18 mouse cellular contexts compared by ENCODE assay signal in genomic region chr3:105876022-105876421, GRCm38 (mm10). TPM values are rescaled to one million over a fixed set of nuclear protein-coding genes. Genes with fewer than 3 reads are reported as not detected.
A peak's percentile ranks its signal among the peaks of the same experiment; 100 is the strongest.
DNase-seq lines count a peak whose midpoint lies in the region; ATAC-seq lines count a peak whose summit lies in the region.
"Had no signal": no experiment of that assay in that cellular context is flagged by ENCODE, and none has a peak within 500 bp of the region (broad histone marks: within the 10 kb centered on the region; RNA-seq: fewer than 3 reads in every experiment).

No protein-coding gene starts in this region.

- WGBS in embryonic facial prominence, embryonic 10.5 days = 79% methylated on average over 5 of the region's 5 CpGs

- peaks cover 19% of the 10 kb centered on the region for H3K36me3 ChIP-seq in megakaryocyte, embryonic 14.5 days (replicated peaks; ENCODE audit: low read length)
- no peaks in the 10 kb centered on the region for H3K36me3 ChIP-seq in embryonic facial prominence, embryonic 10.5 days (replicated peaks)
- H3K36me3 ChIP-seq: hindbrain, embryonic 10.5 days; neural tube, embryonic 15.5 days; stomach, embryonic 15.5 days had no signal

- ATAC-seq in megakaryocyte, adult 5-6 weeks (ENCODE audit: poor library complexity, severe bottlenecking) = no peak
- ATAC-seq: forebrain, embryonic 14.5 days had no signal

- H3K27me3 ChIP-seq in megakaryocyte, embryonic 14.5 days (replicated peaks) = no peaks in the 10 kb centered on the region
- H3K27me3 ChIP-seq in embryonic facial prominence, embryonic 10.5 days (replicated peaks; ENCODE audit: low read depth, poor library complexity, severe bottlenecking) = no peaks in the 10 kb centered on the region
- H3K27me3 ChIP-seq: CH12.LX; neural tube, embryonic 15.5 days; stomach, embryonic 15.5 days had no signal

- H3K27ac ChIP-seq in embryonic facial prominence, embryonic 10.5 days (replicated peaks) = no peak overlapping the region
- H3K27ac ChIP-seq: hindbrain, embryonic 10.5 days; layer of hippocampus, adult 2 months; neural tube, embryonic 15.5 days; stomach, embryonic 15.5 days had no signal

- DNase-seq in heart, postnatal 4 days = peak; percentile 66
- DNase-seq in heart, adult 8-10 months (ENCODE audit: low spot score) = no peak
- DNase-seq in embryonic facial prominence, embryonic 10.5 days (ENCODE audit: low spot score) = peak; percentile 5
- DNase-seq in retina, postnatal 1 day = peak; percentile 54
- DNase-seq in thymus, postnatal 25 days = no peak
- DNase-seq in left cerebral cortex, adult 11 months (ENCODE audit: low spot score) = no peak
- DNase-seq: cerebellum, postnatal 25 days had no signal

- H3K4me1 ChIP-seq in megakaryocyte, embryonic 14.5 days = peaks cover 84% of the 10 kb centered on the region
- H3K4me1 ChIP-seq in embryonic facial prominence, embryonic 10.5 days = peaks cover 10% of the 10 kb centered on the region
- H3K4me1 ChIP-seq: neural tube, embryonic 15.5 days had no signal

- H3K4me3 ChIP-seq in megakaryocyte, embryonic 14.5 days (replicated peaks) = peak overlapping the region; percentile 33
- no peak overlapping the region for H3K4me3 ChIP-seq in embryonic facial prominence, embryonic 10.5 days
- H3K4me3 ChIP-seq: hindbrain, embryonic 10.5 days; layer of hippocampus, adult 2 months; neural tube, embryonic 15.5 days; stomach, embryonic 15.5 days had no signal

- H3K9me3 ChIP-seq in megakaryocyte, embryonic 14.5 days = no peaks in the 10 kb centered on the region
- H3K9me3 ChIP-seq in embryonic facial prominence, embryonic 10.5 days = no peaks in the 10 kb centered on the region
- H3K9me3 ChIP-seq: hindbrain, embryonic 10.5 days; neural tube, embryonic 15.5 days; stomach, embryonic 15.5 days had no signal

RNA-seq across cellular contexts. Expression of gene Tmigd3, which starts 5.3 kb away (rescaled TPM):
- total RNA-seq in heart, postnatal 4 days (2021) = under 1 TPM; 0.34 to 0.52 TPM
- under 1 TPM in 3 of 4 experiments, not detected in 1; 0.27 to 0.62 (median 0.41) TPM for total RNA-seq in heart, adult 8-10 months (2022)
- polyA plus RNA-seq in megakaryocyte, embryonic 14.5 days (2012; ENCODE audit: insufficient read depth, low replicate concordance) = not detected in 2 replicates
- 0.40 and 1.2 TPM in 2 replicates for total RNA-seq in megakaryocyte, adult 5-6 weeks (2015)
- total RNA-seq in megakaryocyte, adult 5-6 weeks (2017) = 2.1 and 5.8 TPM in 2 replicates
- 0.15 TPM in 1 of 2 replicates, not detected in the other for polyA plus RNA-seq in embryonic facial prominence, embryonic 10.5 days (2016; fragmentation: Nextera tagmentation; extraction: Ambion mirVana)
- total RNA-seq: gastrocnemius, postnatal 4 days; left cerebral cortex, postnatal 36 days had no signal
- polyA plus RNA-seq: forebrain, embryonic 14.5 days; hindbrain, embryonic 10.5 days; lung, embryonic 16.5 days; neural tube, embryonic 15.5 days had no signal

RNA-seq across cellular contexts. Expression of gene Adora3, which starts 5.4 kb away (rescaled TPM):
- total RNA-seq in heart, postnatal 4 days (2021) = not detected
- total RNA-seq in heart, adult 8-10 months (2022) = under 1 TPM in 3 of 4 experiments, not detected in 1; 0.25 to 0.44 (median 0.32) TPM
- polyA plus RNA-seq in megakaryocyte, embryonic 14.5 days (2012; ENCODE audit: insufficient read depth, low replicate concordance) = 0.19 TPM in 1 of 2 replicates, not detected in the other
- total RNA-seq in megakaryocyte, adult 5-6 weeks (2015) = 12.7 and 15.0 TPM in 2 replicates
- total RNA-seq in megakaryocyte, adult 5-6 weeks (2017) = 6.4 and 6.5 TPM in 2 replicates
- polyA plus RNA-seq in embryonic facial prominence, embryonic 10.5 days (2016; fragmentation: Nextera tagmentation; extraction: Ambion mirVana) = not detected in 2 replicates

RNA-seq across cellular contexts. Expression of gene I830077J02Rik, which starts 56.4 kb away (rescaled TPM):
- total RNA-seq in heart, postnatal 4 days (2021) = 1 to 10 TPM in 1 of 2 experiments, under 1 TPM in 1; 0.69 to 1.4 TPM
- 1 to 10 TPM in 1 of 4 experiments, under 1 TPM in 3; 0.28 to 1.3 (median 0.42) TPM for total RNA-seq in heart, adult 8-10 months (2022)
- polyA plus RNA-seq in megakaryocyte, embryonic 14.5 days (2012; ENCODE audit: insufficient read depth, low replicate concordance) = 34.4 and 41.9 TPM in 2 replicates
- 126 and 132 TPM in 2 replicates for total RNA-seq in megakaryocyte, adult 5-6 weeks (2015)
- total RNA-seq in megakaryocyte, adult 5-6 weeks (2017) = 71.5 and 74.6 TPM in 2 replicates
- polyA plus RNA-seq in embryonic facial prominence, embryonic 10.5 days (2016; fragmentation: Nextera tagmentation; extraction: Ambion mirVana) = 0.34 and 0.61 TPM in 2 replicates

Comparison
In these comparisons a context has a peak if more than half of its experiments do, and no peak if none do; other contexts are left out.
1. DNase-seq: peak in heart, postnatal 4 days (single experiment), embryonic facial prominence, embryonic 10.5 days (single experiment) and retina, postnatal 1 day (single experiment); none in heart, adult 8-10 months (single experiment), thymus, postnatal 25 days (single experiment) and left cerebral cortex, adult 11 months (single experiment).
2. RNA of gene Adora3, which starts 5.4 kb away (total RNA-seq): 6.4 to 15.0 TPM in megakaryocyte, adult 5-6 weeks; 0.25 to 0.44 TPM in heart, adult 8-10 months and not detected in heart, postnatal 4 days; every median in the first group is over 4 times any median in the second.
3. RNA of gene I830077J02Rik, which starts 56.4 kb away (total RNA-seq): 71.5 to 132 TPM in megakaryocyte, adult 5-6 weeks; 0.69 to 1.4 TPM in heart, postnatal 4 days and 0.28 to 1.3 TPM in heart, adult 8-10 months; every median in the first group is over 10 times any median in the second.